1 mouse cellular context compared by ENCODE assay signal in genomic region chr3:135731292-135732047, GRCm38 (mm10).
A peak's percentile ranks its signal among the peaks of the same experiment; 100 is the strongest.
TF ChIP-seq lines count a peak whose summit lies in the region.

No protein-coding gene starts in this region.

TF ChIP-seq in CH12.LX, 34 proteins besides CTCF, POLR2A, EP300 and RAD21 (continued from another document):
- TF ChIP-seq MAFK (IDR thresholded peaks at IDR 0.05; ENCODE audit: insufficient replicate concordance, low read length), result no peak
- TF ChIP-seq ETS1 (conservative IDR thresholded peaks at IDR 0.05; ENCODE audit: low read depth, low read length), result no peak
- peak; percentile 99 for TF ChIP-seq ZC3H11A (IDR thresholded peaks at IDR 0.05; ENCODE audit: low read depth, low read length)
- peak; percentile 100 for TF ChIP-seq SMC3 (IDR thresholded peaks at IDR 0.05; ENCODE audit: low read depth, low read length)
- TF ChIP-seq MAZ (IDR thresholded peaks at IDR 0.05; ENCODE audit: low read depth, low read length), result peak; percentile 78
- TF ChIP-seq CHD2 (IDR thresholded peaks at IDR 0.05; ENCODE audit: low read length), result 0 out of 2 replicates have a peak, but pooled peaks have one; percentile 41
- 0 out of 2 replicates have a peak, but pooled peaks have one; percentile 63 for TF ChIP-seq E2F4 (IDR thresholded peaks at IDR 0.05; ENCODE audit: insufficient replicate concordance, low read depth, low read length)
- no peak for TF ChIP-seq USF2 (conservative IDR thresholded peaks at IDR 0.05; ENCODE audit: low read depth, low read length)
- TF ChIP-seq ZMIZ1 (IDR thresholded peaks at IDR 0.05; ENCODE audit: low read depth, low read length), result peak; percentile 24; the same call in 1 of the 2 replicates
- no peak for TF ChIP-seq PAX5 (IDR thresholded peaks at IDR 0.05; ENCODE audit: low read length)
TF ChIP-seq in CH12.LX: peak in this region for 20.
